Mouse (Mus musculus) heart, embryonic 11.5 days (tissue): ENCODE measurements around the gene Mansc4. TPM values are rescaled to one million over a fixed set of nuclear protein-coding genes. Genes with fewer than 3 reads are reported as not detected.

ENCODE experiments used
- ATAC-seq: fragments of 200-750 bp; cut with Nextera tagmentation; replicated peaks from 2 replicates; pipeline ENCODE4 v1.8.0; 2017; ENCODE audit warnings: moderate library complexity; ENCODE audit not compliant: insufficient number of reproducible peaks, low FRiP score, low TSS enrichment
- H3K27ac ChIP-seq: fragments of 300-500 bp; sonication (generic); 2 replicates; pipeline ENCODE4 v1.5.1; 2014; ENCODE audit warnings: mild to moderate bottlenecking, low read depth, low read length
- H3K27me3 ChIP-seq: fragments of 300-500 bp; sonication (generic); 2 replicates; pipeline ENCODE4 v1.6.1; 2014; ENCODE audit warnings: mild to moderate bottlenecking, low read length, mixed read lengths; ENCODE audit not compliant: control insufficient read depth, insufficient read depth
- H3K36me3 ChIP-seq: fragments of 300-500 bp; sonication (generic); 2 replicates; pipeline ENCODE4 v1.6.1; 2014; ENCODE audit warnings: mild to moderate bottlenecking, low read length, moderate library complexity, mixed read lengths; ENCODE audit not compliant: control insufficient read depth, insufficient read depth
- H3K4me1 ChIP-seq: fragments of 300-500 bp; sonication (generic); 2 replicates; pipeline ENCODE4 v1.6.1; 2014; ENCODE audit warnings: low read length; ENCODE audit not compliant: control insufficient read depth, insufficient read depth
- H3K4me2 ChIP-seq: fragments of 300-500 bp; sonication (generic); 2 replicates; pipeline ENCODE4 v1.6.1; 2014; ENCODE audit warnings: mild to moderate bottlenecking, moderate library complexity
- H3K4me3 ChIP-seq: fragments of 300-500 bp; sonication (generic); 2 replicates; pipeline ENCODE4 v1.5.1; 2014; ENCODE audit warnings: low read depth, low read length
- H3K9ac ChIP-seq: fragments of 300-500 bp; sonication (generic); 2 replicates; pipeline ENCODE4 v1.6.1; 2014; ENCODE audit warnings: mild to moderate bottlenecking, low read depth, low read length, moderate library complexity
- H3K9me3 ChIP-seq: fragments of 300-500 bp; sonication (generic); replicated peaks from 2 replicates; pipeline ENCODE4 v1.6.1; 2016; ENCODE audit warnings: low read length; ENCODE audit not compliant: control insufficient read depth
- WGBS: fragments of 180-500 bp; shearing (Covaris S2); extraction: QIAGEN DNeasy Blood & Tissue Kit; methylation state at CpG from one replicate; pipeline ENCODE4 v1.1.7; 2014; ENCODE audit not compliant: insufficient replicate concordance; 5-methylcytosine and 5-hydroxymethylcytosine counted together
- polyA plus RNA-seq: library from polyadenylated mRNA; unstranded; fragments of >200 nt; fragmentation: Nextera tagmentation; extraction: Ambion mirVana; gene quantifications from 2 replicates; pipeline ENCODE4 v1.2.1, GENCODE M21; 2014

Mansc4 gene
- polyA plus RNA-seq, 1 experiment from 2014 or later: 0.37 TPM

GRCm38 (mm10) chr6:147102293-147102692, 15.5 kb upstream of the Mansc4 start:
- H3K9me3 ChIP-seq: no peaks in the 10 kb centered on the region
- no peak overlapping the region for H3K4me2 ChIP-seq
- 79% methylated on average over 3 of the region's 3 CpGs for WGBS
- H3K9ac ChIP-seq: no peak overlapping the region
- H3K4me3 ChIP-seq: no peak overlapping the region
- no peaks in the 10 kb centered on the region for H3K27me3 ChIP-seq
- no peak for ATAC-seq
- 0 out of 2 replicates have a peak, but pooled peaks cover 7% of the 10 kb centered on the region for H3K4me1 ChIP-seq
- H3K36me3 ChIP-seq: no peaks in the 10 kb centered on the region
- no peak overlapping the region for H3K27ac ChIP-seq

GRCm38 (mm10) chr6:147099458-147100277, 12.8 kb upstream of the Mansc4 start:
- Histone ChIP-seq H3K27ac (no peak overlapping the region), H3K9ac (no peak overlapping the region), H3K27me3 (no peaks in the 10 kb centered on the region), H3K4me2 (no peak overlapping the region), H3K9me3 (no peaks in the 10 kb centered on the region), H3K4me3 (no peak overlapping the region), H3K4me1 (peaks cover 7% of the 10 kb centered on the region; the same call in 1 of the 2 replicates), H3K36me3 (peaks cover 4% of the 10 kb centered on the region; the same call in 1 of the 2 replicates)
- no peak for ATAC-seq
- WGBS: 79% methylated on average over 19 of the region's 19 CpGs

- H3K9me3 ChIP-seq: no peaks in the 10 kb centered on the region
- ATAC-seq: no peak
Measured at GRCm38 (mm10) chr6:147097346-147097929, 10.6 kb upstream of the Mansc4 start.

GRCm38 (mm10) chr6:147096934-147097333, 10.1 kb upstream of the Mansc4 start:
- H3K4me1 ChIP-seq: peaks cover 12% of the 10 kb centered on the region; the same call in 1 of the 2 replicates
- no peak for ATAC-seq
- H3K9ac ChIP-seq: no peak overlapping the region
- H3K9me3 ChIP-seq: no peaks in the 10 kb centered on the region
- peaks cover 4% of the 10 kb centered on the region; the same call in 1 of the 2 replicates for H3K36me3 ChIP-seq
- no peak overlapping the region for H3K4me3 ChIP-seq
- H3K27me3 ChIP-seq: no peaks in the 10 kb centered on the region
- no peak overlapping the region for H3K4me2 ChIP-seq
- 79% methylated on average over 3 of the region's 3 CpGs for WGBS
- H3K27ac ChIP-seq: no peak overlapping the region

More at GRCm38 (mm10) chr6:147097346-147097929, 10.6 kb upstream of the Mansc4 start:
- H3K9ac ChIP-seq: no peak overlapping the region
- no peak overlapping the region for H3K27ac ChIP-seq
- H3K4me1 ChIP-seq: peaks cover 9% of the 10 kb centered on the region; the same call in 1 of the 2 replicates
- 50% methylated on average over 8 of the region's 8 CpGs for WGBS
- H3K27me3 ChIP-seq: no peaks in the 10 kb centered on the region
- H3K4me3 ChIP-seq: no peak overlapping the region
- H3K36me3 ChIP-seq: peaks cover 4% of the 10 kb centered on the region; the same call in 1 of the 2 replicates
- no peak overlapping the region for H3K4me2 ChIP-seq

GRCm38 (mm10) chr6:147096109-147096508, 9.3 kb upstream of the Mansc4 start:
- no peak for ATAC-seq
- WGBS: 94% methylated on average over 4 of the region's 4 CpGs
- Histone ChIP-seq H3K27me3 (no peaks in the 10 kb centered on the region), H3K36me3 (peaks cover 4% of the 10 kb centered on the region; the same call in 1 of the 2 replicates), H3K4me2 (no peak overlapping the region), H3K4me1 (peaks cover 12% of the 10 kb centered on the region; the same call in 1 of the 2 replicates), H3K27ac (no peak overlapping the region), H3K9ac (no peak overlapping the region), H3K9me3 (no peaks in the 10 kb centered on the region), H3K4me3 (no peak overlapping the region)

GRCm38 (mm10) chr6:147094771-147095170, 7.9 kb upstream of the Mansc4 start:
- no peak overlapping the region for H3K9ac ChIP-seq

GRCm38 (mm10) chr6:147092136-147092535, 5.3 kb upstream of the Mansc4 start:
- Histone ChIP-seq H3K27ac (peak overlapping the region; percentile 77; the same call in 1 of the 2 replicates), H3K9me3 (no peaks in the 10 kb centered on the region), H3K9ac (peak overlapping the region; percentile 91), H3K4me2 (peak overlapping the region; percentile 100), H3K27me3 (peaks cover 6% of the 10 kb centered on the region; the same call in 1 of the 2 replicates), H3K4me3 (peak overlapping the region; percentile 80), H3K4me1 (peaks cover 5% of the 10 kb centered on the region; the same call in 1 of the 2 replicates), H3K36me3 (peaks cover 4% of the 10 kb centered on the region; the same call in 1 of the 2 replicates)
- no peak for ATAC-seq
- 2% methylated on average over 15 of the region's 15 CpGs for WGBS

More at GRCm38 (mm10) chr6:147094771-147095170, 7.9 kb upstream of the Mansc4 start:
- Histone ChIP-seq H3K9me3 (no peaks in the 10 kb centered on the region), H3K4me3 (no peak overlapping the region), H3K4me2 (no peak overlapping the region), H3K36me3 (peaks cover 4% of the 10 kb centered on the region; the same call in 1 of the 2 replicates), H3K4me1 (peaks cover 5% of the 10 kb centered on the region; the same call in 1 of the 2 replicates), H3K27me3 (peaks cover 3% of the 10 kb centered on the region; the same call in 1 of the 2 replicates), H3K27ac (no peak overlapping the region)
- ATAC-seq: no peak
- whole genome bisulfite sequencing: 79% methylated on average over 7 of the region's 7 CpGs
